Mouse (Mus musculus): ENCODE results near the gene Tbc1d22a.

The Tbc1d22a gene

GRCm38 (mm10) chr15:86364948-86365658 lies 150.8 kb downstream of the Tbc1d22a start:
- no peak for ATAC-seq (ENCODE audit: insufficient number of reproducible peaks, low FRiP score, low TSS enrichment)

- no peak for ATAC-seq (ENCODE audit: insufficient number of reproducible peaks, low FRiP score, low TSS enrichment)
Observed at GRCm38 (mm10) chr15:86366726-86367125, 152.5 kb downstream of the Tbc1d22a start.

- no peak for ATAC-seq (ENCODE audit: insufficient number of reproducible peaks, low FRiP score, low TSS enrichment)
Observed at GRCm38 (mm10) chr15:86367247-86367646, 153.0 kb downstream of the Tbc1d22a start.

- no peak for ATAC-seq (ENCODE audit: insufficient number of reproducible peaks, low FRiP score, low TSS enrichment)
Observed at GRCm38 (mm10) chr15:86370846-86371245, 156.6 kb downstream of the Tbc1d22a start.

GRCm38 (mm10) chr15:86375262-86375661 lies 161.0 kb downstream of the Tbc1d22a start:
- no peak for ATAC-seq (ENCODE audit: insufficient number of reproducible peaks, low FRiP score, low TSS enrichment)

- ATAC-seq (ENCODE audit: insufficient number of reproducible peaks, low FRiP score, low TSS enrichment): no peak
Observed at GRCm38 (mm10) chr15:86375860-86376394, 161.7 kb downstream of the Tbc1d22a start.

- no peak for ATAC-seq (ENCODE audit: insufficient number of reproducible peaks, low FRiP score, low TSS enrichment)
Observed at GRCm38 (mm10) chr15:86383278-86383677, 169.0 kb downstream of the Tbc1d22a start.

- ATAC-seq (ENCODE audit: insufficient number of reproducible peaks, low FRiP score, low TSS enrichment): no peak
Observed at GRCm38 (mm10) chr15:86385436-86385835, 171.2 kb downstream of the Tbc1d22a start.

GRCm38 (mm10) chr15:86386325-86386724 lies 172.1 kb downstream of the Tbc1d22a start:
- ATAC-seq (ENCODE audit: insufficient number of reproducible peaks, low FRiP score, low TSS enrichment): no peak

- ATAC-seq (ENCODE audit: insufficient number of reproducible peaks, low FRiP score, low TSS enrichment): no peak
Observed at GRCm38 (mm10) chr15:86388597-86388996, 174.3 kb downstream of the Tbc1d22a start.

GRCm38 (mm10) chr15:86404866-86405265 lies 190.6 kb downstream of the Tbc1d22a start:
- no peak for ATAC-seq (ENCODE audit: insufficient number of reproducible peaks, low FRiP score, low TSS enrichment)

GRCm38 (mm10) chr15:86405527-86405926 lies 191.3 kb downstream of the Tbc1d22a start:
- ATAC-seq (ENCODE audit: insufficient number of reproducible peaks, low FRiP score, low TSS enrichment): peak; percentile 32

- ATAC-seq (ENCODE audit: insufficient number of reproducible peaks, low FRiP score, low TSS enrichment): no peak
Observed at GRCm38 (mm10) chr15:86409352-86409751, 195.1 kb downstream of the Tbc1d22a start.

GRCm38 (mm10) chr15:86411532-86412080 lies 197.3 kb downstream of the Tbc1d22a start:
- ATAC-seq (ENCODE audit: insufficient number of reproducible peaks, low FRiP score, low TSS enrichment): no peak

GRCm38 (mm10) chr15:86415951-86416350 lies 201.7 kb downstream of the Tbc1d22a start:
- no peak for ATAC-seq (ENCODE audit: insufficient number of reproducible peaks, low FRiP score, low TSS enrichment)

GRCm38 (mm10) chr15:86418436-86418835 lies 204.2 kb downstream of the Tbc1d22a start:
- 0 out of 2 replicates have a peak, but pooled peaks have one; percentile 41 for ATAC-seq (ENCODE audit: insufficient number of reproducible peaks, low FRiP score, low TSS enrichment)

- ATAC-seq (ENCODE audit: insufficient number of reproducible peaks, low FRiP score, low TSS enrichment): no peak
Observed at GRCm38 (mm10) chr15:86419620-86420019, 205.4 kb downstream of the Tbc1d22a start.

GRCm38 (mm10) chr15:86422858-86423257 lies 208.6 kb downstream of the Tbc1d22a start:
- ATAC-seq (ENCODE audit: insufficient number of reproducible peaks, low FRiP score, low TSS enrichment): no peak

- no peak for ATAC-seq (ENCODE audit: insufficient number of reproducible peaks, low FRiP score, low TSS enrichment)
Observed at GRCm38 (mm10) chr15:86423884-86424283, 209.6 kb downstream of the Tbc1d22a start.

- peak; percentile 10; the same call in 1 of the 2 replicates for ATAC-seq (ENCODE audit: insufficient number of reproducible peaks, low FRiP score, low TSS enrichment)
Observed at GRCm38 (mm10) chr15:86424971-86425370, 210.7 kb downstream of the Tbc1d22a start.

GRCm38 (mm10) chr15:86426364-86427000 lies 212.2 kb downstream of the Tbc1d22a start:
- ATAC-seq (ENCODE audit: insufficient number of reproducible peaks, low FRiP score, low TSS enrichment): no peak

All from cerebellum, adult (tissue).